Mouse (Mus musculus): Measurements from ENCODE around the gene Gata5. TPM values are rescaled to one million over a fixed set of nuclear protein-coding genes. Genes with fewer than 3 reads are reported as not detected.

Gata5 gene
- polyA plus RNA-seq, 1 experiment from 2014 or later: not detected

DNA sequence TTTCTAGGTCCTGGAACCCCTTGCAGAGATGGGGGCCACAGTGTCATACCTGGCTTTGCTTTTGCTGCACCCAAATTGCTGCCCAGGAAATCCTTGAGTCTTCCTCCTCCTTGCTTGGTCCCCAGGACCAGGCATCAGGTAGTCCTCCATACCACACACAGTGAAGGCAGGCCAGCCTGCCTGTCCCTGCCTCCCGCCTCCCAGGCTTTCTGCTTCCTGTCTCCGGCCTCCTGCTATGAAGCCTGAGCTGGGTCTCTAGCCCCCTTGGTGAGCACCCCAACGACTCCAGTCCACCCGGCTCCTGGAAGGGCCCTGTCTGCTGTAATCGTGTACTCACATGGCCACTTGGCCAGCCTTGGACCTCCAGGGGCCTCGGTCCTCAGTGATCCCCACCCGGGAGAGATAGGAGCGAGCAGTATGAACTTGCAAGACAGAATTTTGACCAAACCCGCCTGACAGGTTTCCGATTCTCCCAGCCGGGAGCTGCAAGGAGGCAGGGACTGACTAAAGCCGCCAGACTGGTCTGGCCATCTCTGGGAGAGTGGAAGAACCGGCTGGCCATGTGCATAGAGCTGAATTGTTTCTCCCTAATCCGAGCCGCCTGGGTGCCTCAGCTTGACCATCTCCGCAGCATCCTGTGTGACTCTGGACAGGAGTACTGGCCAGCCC is 44.9 kb downstream of the Gata5 start, which contains the start of gene Rbbp8nl:
Gene Rbbp8nl, minus strand, starts transcription at position 440 of the 669 bp plus-strand sequence.
- H3K4me1 ChIP-seq (replicated peaks; ENCODE audit: control insufficient read depth, insufficient read depth, low read length): no peaks in the 10 kb centered on the region
- H3K4me3 ChIP-seq (ENCODE audit: low read depth, low read length): no peak within 1 kb of the TSS
- no peaks in the 10 kb centered on the region for H3K9me3 ChIP-seq (ENCODE audit: control insufficient read depth, low read length)
- no peaks in the 10 kb centered on the region for H3K27me3 ChIP-seq (ENCODE audit: control insufficient read depth, insufficient read depth, low read length)
- no peaks in the 10 kb centered on the region for H3K36me3 ChIP-seq (ENCODE audit: control insufficient read depth, insufficient read depth, low read length)
- 43% methylated on average over 16 of the region's 16 CpGs for WGBS
- DNase-seq (ENCODE audit: low spot score): peak; percentile 33
- H3K27ac ChIP-seq (ENCODE audit: low read depth, low read length): no peak within 1 kb of the TSS
- no peak within 1 kb of the TSS for H3K9ac ChIP-seq (ENCODE audit: low read depth, low read length)
- ATAC-seq (ENCODE audit: low FRiP score): no peak
- no peak within 1 kb of the TSS for H3K4me2 ChIP-seq (replicated peaks; ENCODE audit: low read depth, low read length)

DNA sequence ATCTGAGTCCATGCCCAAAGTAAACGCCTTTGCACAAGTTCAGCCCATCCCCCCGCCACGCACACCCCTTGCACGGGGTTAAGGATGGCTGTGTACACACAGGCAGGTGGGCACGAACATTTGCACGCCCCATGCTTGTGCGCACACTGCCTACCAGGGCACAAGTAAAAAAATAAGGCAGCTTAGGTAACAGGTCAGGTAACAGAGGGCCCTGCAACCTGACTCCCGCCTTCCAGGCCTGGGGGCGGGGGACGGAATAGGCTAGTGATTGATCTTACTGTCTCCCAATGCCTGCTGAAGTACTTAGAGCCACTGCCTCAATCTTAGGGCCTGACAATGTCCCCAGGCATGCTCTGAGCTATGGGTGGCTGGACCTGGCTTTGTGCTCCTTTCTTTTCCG is 45.5 kb downstream of the Gata5 start:
- Histone ChIP-seq H3K9me3 (ENCODE audit: control insufficient read depth, low read length) (no peaks in the 10 kb centered on the region), H3K9ac (ENCODE audit: low read depth, low read length) (no peak overlapping the region), H3K27me3 (ENCODE audit: control insufficient read depth, insufficient read depth, low read length) (no peaks in the 10 kb centered on the region), H3K4me1 (replicated peaks; ENCODE audit: control insufficient read depth, insufficient read depth, low read length) (no peaks in the 10 kb centered on the region), H3K36me3 (ENCODE audit: control insufficient read depth, insufficient read depth, low read length) (no peaks in the 10 kb centered on the region), H3K4me2 (replicated peaks; ENCODE audit: low read depth, low read length) (no peak overlapping the region), H3K27ac (ENCODE audit: low read depth, low read length) (no peak overlapping the region), H3K4me3 (ENCODE audit: low read depth, low read length) (no peak overlapping the region)
- DNase-seq (ENCODE audit: low spot score): no peak
- no peak for ATAC-seq (ENCODE audit: low FRiP score)
- 47% methylated on average over 11 of the region's 11 CpGs for WGBS

GRCm38 (mm10) chr2:180279321-180279720 is 55.2 kb downstream of the Gata5 start:
- Histone ChIP-seq H3K27ac (ENCODE audit: low read depth, low read length) (no peak overlapping the region), H3K4me2 (replicated peaks; ENCODE audit: low read depth, low read length) (no peak overlapping the region), H3K4me3 (ENCODE audit: low read depth, low read length) (no peak overlapping the region), H3K9me3 (ENCODE audit: control insufficient read depth, low read length) (no peaks in the 10 kb centered on the region), H3K4me1 (replicated peaks; ENCODE audit: control insufficient read depth, insufficient read depth, low read length) (no peaks in the 10 kb centered on the region), H3K27me3 (ENCODE audit: control insufficient read depth, insufficient read depth, low read length) (no peaks in the 10 kb centered on the region), H3K9ac (ENCODE audit: low read depth, low read length) (no peak overlapping the region), H3K36me3 (ENCODE audit: control insufficient read depth, insufficient read depth, low read length) (no peaks in the 10 kb centered on the region)
- 84% methylated on average over 8 of the region's 8 CpGs for WGBS
- no peak for ATAC-seq (ENCODE audit: low FRiP score)
- DNase-seq (ENCODE audit: low spot score): no peak

GRCm38 (mm10) chr2:180277773-180278320 is 56.7 kb downstream of the Gata5 start:
- Histone ChIP-seq H3K27me3 (ENCODE audit: control insufficient read depth, insufficient read depth, low read length) (no peaks in the 10 kb centered on the region), H3K27ac (ENCODE audit: low read depth, low read length) (no peak overlapping the region), H3K4me2 (replicated peaks; ENCODE audit: low read depth, low read length) (no peak overlapping the region), H3K9ac (ENCODE audit: low read depth, low read length) (no peak overlapping the region), H3K36me3 (ENCODE audit: control insufficient read depth, insufficient read depth, low read length) (no peaks in the 10 kb centered on the region), H3K9me3 (ENCODE audit: control insufficient read depth, low read length) (no peaks in the 10 kb centered on the region), H3K4me1 (replicated peaks; ENCODE audit: control insufficient read depth, insufficient read depth, low read length) (no peaks in the 10 kb centered on the region), H3K4me3 (ENCODE audit: low read depth, low read length) (no peak overlapping the region)
- DNase-seq (ENCODE audit: low spot score) (no peak), ATAC-seq (ENCODE audit: low FRiP score) (no peak)
- WGBS: 70% methylated on average over 8 of the region's 8 CpGs

GRCm38 (mm10) chr2:180276851-180277259 is 57.6 kb downstream of the Gata5 start:
- ATAC-seq (ENCODE audit: low FRiP score): no peak
- WGBS: 68% methylated on average over 8 of the region's 8 CpGs
- Histone ChIP-seq H3K9ac (ENCODE audit: low read depth, low read length) (no peak overlapping the region), H3K9me3 (ENCODE audit: control insufficient read depth, low read length) (no peaks in the 10 kb centered on the region), H3K36me3 (ENCODE audit: control insufficient read depth, insufficient read depth, low read length) (no peaks in the 10 kb centered on the region), H3K4me2 (replicated peaks; ENCODE audit: low read depth, low read length) (no peak overlapping the region), H3K27ac (ENCODE audit: low read depth, low read length) (no peak overlapping the region), H3K4me3 (ENCODE audit: low read depth, low read length) (no peak overlapping the region), H3K27me3 (ENCODE audit: control insufficient read depth, insufficient read depth, low read length) (no peaks in the 10 kb centered on the region), H3K4me1 (replicated peaks; ENCODE audit: control insufficient read depth, insufficient read depth, low read length) (peaks cover 2% of the 10 kb centered on the region; the same call in 1 of the 2 replicates)
- no peak for DNase-seq (ENCODE audit: low spot score)

- 58% methylated on average over 4 of the region's 4 CpGs for WGBS
- ATAC-seq (ENCODE audit: low FRiP score): no peak
Measured at GRCm38 (mm10) chr2:180276385-180276784, 58.1 kb downstream of the Gata5 start.

DNA sequence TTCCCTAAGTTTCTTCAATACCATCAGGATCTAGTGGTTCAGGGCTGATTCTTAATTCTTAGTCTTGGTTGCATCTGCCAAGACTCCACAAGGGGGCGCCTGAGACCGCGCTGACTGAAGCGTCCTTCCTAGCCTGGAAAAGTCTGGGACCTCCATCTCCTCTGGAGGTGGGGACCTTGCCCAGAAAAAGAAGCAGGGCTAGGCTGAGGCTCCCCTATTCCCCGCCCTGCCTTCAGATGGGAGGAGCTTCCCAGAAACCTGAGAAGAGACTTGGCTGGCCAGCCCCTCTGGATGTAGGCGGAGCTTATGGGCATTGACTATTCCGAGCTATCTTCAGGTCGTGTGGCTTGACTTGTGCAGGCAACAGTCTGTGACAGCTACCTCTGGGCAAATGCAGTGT is 58.7 kb downstream of the Gata5 start:
- H3K4me1 ChIP-seq (replicated peaks; ENCODE audit: control insufficient read depth, insufficient read depth, low read length): peaks cover 2% of the 10 kb centered on the region; the same call in 1 of the 2 replicates
- no peak overlapping the region for H3K4me3 ChIP-seq (ENCODE audit: low read depth, low read length)
- H3K27me3 ChIP-seq (ENCODE audit: control insufficient read depth, insufficient read depth, low read length): no peaks in the 10 kb centered on the region
- ATAC-seq (ENCODE audit: low FRiP score): peak; percentile 12; the same call in 1 of the 2 replicates
- no peaks in the 10 kb centered on the region for H3K9me3 ChIP-seq (ENCODE audit: control insufficient read depth, low read length)
- H3K4me2 ChIP-seq (replicated peaks; ENCODE audit: low read depth, low read length): no peak overlapping the region
- H3K9ac ChIP-seq (ENCODE audit: low read depth, low read length): no peak overlapping the region
- DNase-seq (ENCODE audit: low spot score): peak; percentile 91
- H3K27ac ChIP-seq (ENCODE audit: low read depth, low read length): no peak overlapping the region
- no peaks in the 10 kb centered on the region for H3K36me3 ChIP-seq (ENCODE audit: control insufficient read depth, insufficient read depth, low read length)
- whole genome bisulfite sequencing: 0% methylated on average over 8 of the region's 8 CpGs

More at GRCm38 (mm10) chr2:180276385-180276784, 58.1 kb downstream of the Gata5 start:
- H3K4me2 ChIP-seq (replicated peaks; ENCODE audit: low read depth, low read length): no peak overlapping the region
- no peak overlapping the region for H3K4me3 ChIP-seq (ENCODE audit: low read depth, low read length)
- no peak overlapping the region for H3K9ac ChIP-seq (ENCODE audit: low read depth, low read length)
- no peaks in the 10 kb centered on the region for H3K36me3 ChIP-seq (ENCODE audit: control insufficient read depth, insufficient read depth, low read length)
- H3K27ac ChIP-seq (ENCODE audit: low read depth, low read length): no peak overlapping the region
- DNase-seq (ENCODE audit: low spot score): no peak
- no peaks in the 10 kb centered on the region for H3K9me3 ChIP-seq (ENCODE audit: control insufficient read depth, low read length)
- no peaks in the 10 kb centered on the region for H3K27me3 ChIP-seq (ENCODE audit: control insufficient read depth, insufficient read depth, low read length)
- peaks cover 2% of the 10 kb centered on the region; the same call in 1 of the 2 replicates for H3K4me1 ChIP-seq (replicated peaks; ENCODE audit: control insufficient read depth, insufficient read depth, low read length)
